Mouse (Mus musculus): ENCODE results near the gene Tmem63a. TPM values are rescaled to one million over a fixed set of nuclear protein-coding genes. Genes with fewer than 3 reads are reported as not detected.
A peak's percentile ranks its signal among the peaks of the same experiment; 100 is the strongest.

Gene Tmem63a
- polyA plus RNA-seq, 1 experiment = 26.9 TPM

GRCm38 (mm10) chr1:180958797-180959196 lies 16.7 kb downstream of the Tmem63a start:
- Histone ChIP-seq H3K9me3 (replicated peaks; ENCODE audit: control insufficient read depth, insufficient read depth, low read length, poor library complexity, severe bottlenecking) (no peaks in the 10 kb centered on the region), H3K9ac (ENCODE audit: low read depth, poor library complexity, severe bottlenecking) (no peak overlapping the region), H3K36me3 (ENCODE audit: control insufficient read depth, insufficient read depth, low read length, poor library complexity, severe bottlenecking) (no peaks in the 10 kb centered on the region), H3K4me1 (ENCODE audit: control insufficient read depth, insufficient read depth, low read length) (no peaks in the 10 kb centered on the region), H3K27me3 (ENCODE audit: control insufficient read depth, insufficient read depth, low read length, poor library complexity, severe bottlenecking) (no peaks in the 10 kb centered on the region), H3K27ac (ENCODE audit: insufficient read depth, low read length) (no peak overlapping the region), H3K4me3 (ENCODE audit: low read depth, low read length) (no peak overlapping the region)
- no peak for TF ChIP-seq POLR2A (IDR thresholded peaks at IDR 0.05; ENCODE audit: insufficient read depth, low read length)
- no peak for TF ChIP-seq EP300 (IDR thresholded peaks at IDR 0.05; ENCODE audit: insufficient read depth, low read depth, low read length)
- no peak for TF ChIP-seq CTCF (IDR thresholded peaks at IDR 0.05; ENCODE audit: low read depth, low read length)

- no peaks in the 10 kb centered on the region for H3K36me3 ChIP-seq (ENCODE audit: control insufficient read depth, insufficient read depth, low read length, poor library complexity, severe bottlenecking)
- TF ChIP-seq POLR2A (IDR thresholded peaks at IDR 0.05; ENCODE audit: insufficient read depth, low read length) (no peak), CTCF (IDR thresholded peaks at IDR 0.05; ENCODE audit: low read depth, low read length) (no peak), EP300 (IDR thresholded peaks at IDR 0.05; ENCODE audit: insufficient read depth, low read depth, low read length) (no peak)
Measured at GRCm38 (mm10) chr1:180965786-180966185, 23.6 kb downstream of the Tmem63a start.

GRCm38 (mm10) chr1:180966542-180966941 lies 24.4 kb downstream of the Tmem63a start:
- Histone ChIP-seq H3K9me3 (replicated peaks; ENCODE audit: control insufficient read depth, insufficient read depth, low read length, poor library complexity, severe bottlenecking) (no peaks in the 10 kb centered on the region), H3K4me1 (ENCODE audit: control insufficient read depth, insufficient read depth, low read length) (peaks cover 5% of the 10 kb centered on the region), H3K36me3 (ENCODE audit: control insufficient read depth, insufficient read depth, low read length, poor library complexity, severe bottlenecking) (no peaks in the 10 kb centered on the region), H3K9ac (ENCODE audit: low read depth, poor library complexity, severe bottlenecking) (no peak overlapping the region), H3K4me3 (ENCODE audit: low read depth, low read length) (no peak overlapping the region), H3K27me3 (ENCODE audit: control insufficient read depth, insufficient read depth, low read length, poor library complexity, severe bottlenecking) (no peaks in the 10 kb centered on the region), H3K27ac (ENCODE audit: insufficient read depth, low read length) (no peak overlapping the region)
- TF ChIP-seq EP300 (IDR thresholded peaks at IDR 0.05; ENCODE audit: insufficient read depth, low read depth, low read length) = no peak
- no peak for TF ChIP-seq CTCF (IDR thresholded peaks at IDR 0.05; ENCODE audit: low read depth, low read length)
- no peak for TF ChIP-seq POLR2A (IDR thresholded peaks at IDR 0.05; ENCODE audit: insufficient read depth, low read length)

More at GRCm38 (mm10) chr1:180965786-180966185, 23.6 kb downstream of the Tmem63a start:
- Histone ChIP-seq H3K9ac (ENCODE audit: low read depth, poor library complexity, severe bottlenecking) (no peak overlapping the region), H3K27ac (ENCODE audit: insufficient read depth, low read length) (no peak overlapping the region), H3K4me1 (ENCODE audit: control insufficient read depth, insufficient read depth, low read length) (peaks cover 5% of the 10 kb centered on the region), H3K27me3 (ENCODE audit: control insufficient read depth, insufficient read depth, low read length, poor library complexity, severe bottlenecking) (no peaks in the 10 kb centered on the region), H3K4me3 (ENCODE audit: low read depth, low read length) (no peak overlapping the region), H3K9me3 (replicated peaks; ENCODE audit: control insufficient read depth, insufficient read depth, low read length, poor library complexity, severe bottlenecking) (no peaks in the 10 kb centered on the region)

- H3K27ac ChIP-seq (ENCODE audit: insufficient read depth, low read length) = no peak overlapping the region
- H3K9me3 ChIP-seq (replicated peaks; ENCODE audit: control insufficient read depth, insufficient read depth, low read length, poor library complexity, severe bottlenecking) = no peaks in the 10 kb centered on the region
- no peak overlapping the region for H3K4me3 ChIP-seq (ENCODE audit: low read depth, low read length)
- TF ChIP-seq EP300 (IDR thresholded peaks at IDR 0.05; ENCODE audit: insufficient read depth, low read depth, low read length) (no peak), CTCF (IDR thresholded peaks at IDR 0.05; ENCODE audit: low read depth, low read length) (no peak), POLR2A (IDR thresholded peaks at IDR 0.05; ENCODE audit: insufficient read depth, low read length) (no peak)
- H3K36me3 ChIP-seq (ENCODE audit: control insufficient read depth, insufficient read depth, low read length, poor library complexity, severe bottlenecking) = no peaks in the 10 kb centered on the region
- H3K27me3 ChIP-seq (ENCODE audit: control insufficient read depth, insufficient read depth, low read length, poor library complexity, severe bottlenecking) = no peaks in the 10 kb centered on the region
- H3K9ac ChIP-seq (ENCODE audit: low read depth, poor library complexity, severe bottlenecking) = no peak overlapping the region
- peaks cover 5% of the 10 kb centered on the region for H3K4me1 ChIP-seq (ENCODE audit: control insufficient read depth, insufficient read depth, low read length)
Measured at GRCm38 (mm10) chr1:180967261-180967660, 25.1 kb downstream of the Tmem63a start.

- Histone ChIP-seq H3K9me3 (replicated peaks; ENCODE audit: control insufficient read depth, insufficient read depth, low read length, poor library complexity, severe bottlenecking) (no peaks in the 10 kb centered on the region), H3K9ac (ENCODE audit: low read depth, poor library complexity, severe bottlenecking) (no peak overlapping the region), H3K4me3 (ENCODE audit: low read depth, low read length) (no peak overlapping the region), H3K27ac (ENCODE audit: insufficient read depth, low read length) (no peak overlapping the region), H3K27me3 (ENCODE audit: control insufficient read depth, insufficient read depth, low read length, poor library complexity, severe bottlenecking) (no peaks in the 10 kb centered on the region), H3K4me1 (ENCODE audit: control insufficient read depth, insufficient read depth, low read length) (peaks cover 5% of the 10 kb centered on the region), H3K36me3 (ENCODE audit: control insufficient read depth, insufficient read depth, low read length, poor library complexity, severe bottlenecking) (no peaks in the 10 kb centered on the region)
- no peak for TF ChIP-seq EP300 (IDR thresholded peaks at IDR 0.05; ENCODE audit: insufficient read depth, low read depth, low read length)
- TF ChIP-seq CTCF (IDR thresholded peaks at IDR 0.05; ENCODE audit: low read depth, low read length) = no peak
- TF ChIP-seq POLR2A (IDR thresholded peaks at IDR 0.05; ENCODE audit: insufficient read depth, low read length) = no peak
Measured at GRCm38 (mm10) chr1:180972941-180973340, 30.8 kb downstream of the Tmem63a start.

- no peak overlapping the region for H3K4me3 ChIP-seq (ENCODE audit: low read depth, low read length)
- H3K27ac ChIP-seq (ENCODE audit: insufficient read depth, low read length) = no peak overlapping the region
- no peaks in the 10 kb centered on the region for H3K9me3 ChIP-seq (replicated peaks; ENCODE audit: control insufficient read depth, insufficient read depth, low read length, poor library complexity, severe bottlenecking)
- peaks cover 5% of the 10 kb centered on the region for H3K4me1 ChIP-seq (ENCODE audit: control insufficient read depth, insufficient read depth, low read length)
- no peaks in the 10 kb centered on the region for H3K36me3 ChIP-seq (ENCODE audit: control insufficient read depth, insufficient read depth, low read length, poor library complexity, severe bottlenecking)
- TF ChIP-seq POLR2A (IDR thresholded peaks at IDR 0.05; ENCODE audit: insufficient read depth, low read length) (no peak), CTCF (IDR thresholded peaks at IDR 0.05; ENCODE audit: low read depth, low read length) (peak; percentile 45)
- H3K9ac ChIP-seq (ENCODE audit: low read depth, poor library complexity, severe bottlenecking) = no peak overlapping the region
- no peaks in the 10 kb centered on the region for H3K27me3 ChIP-seq (ENCODE audit: control insufficient read depth, insufficient read depth, low read length, poor library complexity, severe bottlenecking)
Measured at GRCm38 (mm10) chr1:180974126-180974746, 32.1 kb downstream of the Tmem63a start.
